Mouse (Mus musculus) forebrain, postnatal 0 days (tissue): ENCODE measurements around the gene Ifih1. TPM values are rescaled to one million over a fixed set of nuclear protein-coding genes. Genes with fewer than 3 reads are reported as not detected.
A peak's percentile ranks its signal among the peaks of the same experiment; 100 is the strongest.

ENCODE experiments used
- ATAC-seq: fragments of 200-750 bp; cut with Nextera tagmentation; 2 replicates; pipeline ENCODE4 v1.8.0; 2017; ENCODE audit warnings: mild to moderate bottlenecking, moderate library complexity
- DNase-seq: peaks from one replicate; pipeline ENCODE4 v3.0.0-alpha.2; 2015
- H3K27ac ChIP-seq: fragments of 300-500 bp; sonication (generic); 2 replicates; pipeline ENCODE4 v1.5.1; 2014; ENCODE audit warnings: low read depth, mild to moderate bottlenecking, antibody characterized with exemption, low read length, moderate library complexity, mixed read lengths
- H3K27me3 ChIP-seq: fragments of 300-500 bp; sonication (generic); 2 replicates; pipeline ENCODE4 v1.6.1; 2014; ENCODE audit warnings: mild to moderate bottlenecking, low read length, mixed read lengths; ENCODE audit not compliant: insufficient read depth
- H3K36me3 ChIP-seq: fragments of 300-500 bp; sonication (generic); 2 replicates; pipeline ENCODE4 v1.6.1; 2014; ENCODE audit warnings: mild to moderate bottlenecking, moderate library complexity; ENCODE audit not compliant: insufficient read depth
- H3K4me1 ChIP-seq: fragments of 300-500 bp; sonication (generic); 2 replicates; pipeline ENCODE4 v1.6.1; 2014; ENCODE audit warnings: antibody characterized with exemption; ENCODE audit not compliant: insufficient read depth
- H3K4me2 ChIP-seq: fragments of 300-500 bp; sonication (generic); 2 replicates; pipeline ENCODE4 v1.6.1; 2014; ENCODE audit warnings: low read depth, mild to moderate bottlenecking, moderate library complexity
- H3K4me3 ChIP-seq: fragments of 300-500 bp; sonication (generic); 2 replicates; pipeline ENCODE4 v1.5.1; 2014; ENCODE audit warnings: low read depth, low read length, mixed read lengths
- H3K9ac ChIP-seq: fragments of 300-500 bp; sonication (generic); 2 replicates; pipeline ENCODE4 v1.6.1; 2014; ENCODE audit warnings: mild to moderate bottlenecking
- H3K9me3 ChIP-seq: fragments of 300-500 bp; sonication (generic); 2 replicates; pipeline ENCODE4 v1.6.1; 2016; ENCODE audit warnings: low read length
- CTCF ChIP-seq: sonication (generic); IDR thresholded peaks from 2 replicates; pipeline ENCODE4 v1.5.1; 2016; ENCODE audit warnings: antibody characterized with exemption, control low read depth, low read depth
- WGBS: fragments of 180-500 bp; shearing (Covaris S2); extraction: QIAGEN DNeasy Blood & Tissue Kit; methylation state at CpG from one replicate; pipeline ENCODE4 v1.1.7; 2014; 5-methylcytosine and 5-hydroxymethylcytosine counted together
- polyA plus RNA-seq: library from polyadenylated mRNA; unstranded; fragments of >200 nt; fragmentation: Nextera tagmentation; extraction: Ambion mirVana; gene quantifications from 2 replicates; pipeline ENCODE4 v1.2.1, GENCODE M21; 2015
- total RNA-seq: library from RNA; depleted of rRNA; stranded (reverse); fragments of >200 nt; gene quantifications from 2 replicates; pipeline ENCODE4 v1.2.3, GENCODE M21; 2014

The Ifih1 gene
- total and polyA plus RNA-seq, 2 experiments from 2014 or later: 1.7 to 2.9 TPM

DNA sequence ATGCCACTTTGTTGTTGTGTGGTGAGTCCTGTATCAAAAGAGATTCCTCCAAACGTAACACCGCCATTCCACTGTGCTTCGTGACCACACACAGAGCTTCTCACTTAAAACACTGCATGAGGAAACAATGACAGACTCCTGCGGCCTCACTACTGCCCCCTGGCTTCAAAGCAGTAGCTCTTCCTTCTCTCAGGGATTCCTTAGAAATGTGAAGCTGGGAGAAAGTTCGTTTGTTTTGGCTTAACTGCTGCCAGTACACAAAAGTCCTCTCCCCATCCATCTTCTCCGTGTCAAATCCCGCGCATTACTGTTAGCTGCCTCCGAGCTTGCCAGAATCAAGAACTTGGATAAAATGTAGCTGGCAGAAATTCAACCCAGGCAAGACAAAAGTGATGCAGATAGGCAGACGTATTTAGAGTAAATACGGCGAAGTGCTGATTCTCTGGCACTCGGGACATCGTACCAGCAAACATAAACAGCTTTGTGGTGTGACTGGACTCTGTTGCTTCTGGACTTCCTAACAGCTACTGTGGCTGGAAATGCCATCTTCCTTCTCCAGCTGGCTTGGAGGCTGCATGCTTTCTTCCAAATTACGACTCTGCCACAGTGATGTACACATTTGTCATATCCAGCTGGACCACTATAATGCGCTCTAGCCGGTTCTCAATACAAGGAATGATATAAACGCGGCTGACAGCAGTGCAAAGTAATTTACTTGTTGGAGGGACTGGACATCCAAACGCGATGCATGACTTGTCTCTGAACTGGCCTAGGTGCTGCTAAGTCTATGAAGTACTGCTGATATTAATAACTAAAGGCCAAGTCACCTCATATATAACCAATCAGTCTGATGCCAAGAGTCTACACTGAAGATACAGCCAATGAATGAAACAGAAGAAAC lies 2.4 kb downstream of the Ifih1 start:
- 31% methylated on average over 21 of the region's 21 CpGs for WGBS
- H3K36me3 ChIP-seq: no peaks in the 10 kb centered on the region
- H3K4me2 ChIP-seq: peak overlapping the region; percentile 30
- H3K9ac ChIP-seq: no peak overlapping the region
- no peaks in the 10 kb centered on the region for H3K9me3 ChIP-seq
- H3K27ac ChIP-seq: no peak overlapping the region
- no peaks in the 10 kb centered on the region; the same call in 1 of the 2 replicates for H3K27me3 ChIP-seq
- H3K4me3 ChIP-seq: no peak overlapping the region
- peak; percentile 80 for TF ChIP-seq CTCF
- peak; percentile 61 for DNase-seq
- H3K4me1 ChIP-seq: peaks cover 4% of the 10 kb centered on the region; the same call in 1 of the 2 replicates
- peak; percentile 67 for ATAC-seq

DNA sequence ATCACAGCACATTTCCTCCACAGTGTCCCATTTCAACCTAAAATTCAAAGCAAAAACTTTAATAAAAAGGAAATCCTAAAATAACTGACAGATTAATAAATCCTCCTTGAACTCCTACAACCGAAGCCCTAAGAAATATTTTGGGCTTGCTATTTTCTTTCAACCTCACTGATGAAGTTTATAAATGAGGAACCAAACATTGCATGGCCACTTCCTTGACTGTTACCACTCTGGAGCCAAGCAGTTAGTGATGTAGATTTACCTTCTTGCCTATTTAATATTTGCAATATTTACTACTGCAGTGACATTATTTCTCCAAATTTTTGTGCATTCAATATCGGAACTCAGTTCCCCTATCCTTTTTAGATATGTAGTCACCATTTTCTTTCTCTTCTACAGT lies 6.2 kb downstream of the Ifih1 start:
- no peaks in the 10 kb centered on the region for H3K4me1 ChIP-seq
- 88% methylated on average over 2 of the region's 2 CpGs for WGBS
- H3K4me3 ChIP-seq: no peak overlapping the region
- no peak overlapping the region for H3K4me2 ChIP-seq
- ATAC-seq (no peak), DNase-seq (no peak)
- H3K27ac ChIP-seq: no peak overlapping the region
- H3K9ac ChIP-seq: no peak overlapping the region
- H3K27me3 ChIP-seq: no peaks in the 10 kb centered on the region
- H3K9me3 ChIP-seq: no peaks in the 10 kb centered on the region
- no peak for TF ChIP-seq CTCF
- no peaks in the 10 kb centered on the region for H3K36me3 ChIP-seq

DNA sequence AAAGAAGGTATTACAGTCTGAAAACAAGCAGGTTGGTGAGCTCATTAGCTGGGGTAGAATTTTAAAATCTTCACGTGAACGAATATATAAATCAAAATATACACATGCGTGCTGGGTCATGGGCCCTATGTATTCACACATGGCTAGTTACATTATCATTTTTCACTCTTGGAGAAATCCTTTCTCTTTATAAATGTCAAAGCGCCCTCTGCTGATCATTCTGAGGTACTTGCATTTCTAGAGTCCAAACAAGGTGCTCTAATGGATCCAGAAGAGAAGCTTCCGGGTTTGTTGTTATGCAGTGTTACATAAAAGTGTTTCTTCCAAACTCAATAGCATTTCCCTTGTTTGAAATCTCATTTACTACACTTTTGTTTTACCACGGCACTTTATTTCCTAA lies 15.6 kb downstream of the Ifih1 start:
- Histone ChIP-seq H3K4me2 (no peak overlapping the region), H3K9ac (no peak overlapping the region), H3K4me3 (no peak overlapping the region), H3K36me3 (no peaks in the 10 kb centered on the region), H3K4me1 (no peaks in the 10 kb centered on the region), H3K27ac (no peak overlapping the region), H3K9me3 (no peaks in the 10 kb centered on the region), H3K27me3 (no peaks in the 10 kb centered on the region)
- DNase-seq: peak; percentile 78
- peak; percentile 43 for ATAC-seq
- 19% methylated on average over 6 of the region's 6 CpGs for WGBS
- TF ChIP-seq CTCF: peak; percentile 68

DNA sequence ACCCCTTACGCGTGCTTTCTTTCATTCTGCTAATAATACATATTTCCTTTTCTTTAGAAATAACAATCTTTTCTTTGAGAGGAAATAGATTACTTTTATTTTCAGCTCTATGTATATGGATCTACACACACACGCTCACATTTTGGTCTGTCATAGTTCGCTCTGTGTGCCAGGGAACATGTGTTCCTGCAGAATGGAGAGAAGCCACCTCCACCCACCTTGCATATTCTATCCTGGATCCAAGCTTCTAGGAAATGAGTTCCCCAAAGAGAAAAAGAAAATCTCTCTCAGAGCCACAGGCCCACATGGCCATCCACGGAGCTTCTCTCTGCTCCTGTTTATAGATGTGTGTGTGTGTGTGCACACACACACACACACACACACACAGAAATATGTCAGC lies 17.7 kb downstream of the Ifih1 start:
- Histone ChIP-seq H3K9me3 (no peaks in the 10 kb centered on the region), H3K9ac (no peak overlapping the region), H3K36me3 (no peaks in the 10 kb centered on the region), H3K27ac (no peak overlapping the region), H3K27me3 (no peaks in the 10 kb centered on the region), H3K4me2 (no peak overlapping the region), H3K4me1 (no peaks in the 10 kb centered on the region), H3K4me3 (no peak overlapping the region)
- TF ChIP-seq CTCF: no peak
- DNase-seq (no peak), ATAC-seq (no peak)
- 69% methylated on average over 5 of the region's 5 CpGs for WGBS

DNA sequence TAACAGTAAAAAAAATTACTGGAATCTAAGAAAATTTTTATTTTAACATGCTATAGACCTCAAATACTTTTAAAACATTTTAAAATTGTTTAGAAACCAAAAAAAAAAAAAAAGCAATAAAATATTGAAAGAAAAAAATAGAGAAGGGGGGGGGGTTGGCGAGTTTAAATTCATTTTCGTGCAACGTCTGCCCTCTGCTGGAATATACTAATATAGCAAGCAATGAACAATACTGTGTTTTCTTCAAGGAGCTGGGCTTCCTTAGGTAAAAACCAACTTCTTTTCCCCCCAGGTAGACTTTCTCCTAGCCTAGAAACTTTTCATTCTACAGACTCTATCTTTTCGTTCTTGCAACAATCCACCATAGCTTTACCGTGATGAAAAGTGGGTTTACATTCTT lies 18.3 kb downstream of the Ifih1 start:
- DNase-seq: peak; percentile 79
- H3K4me3 ChIP-seq: no peak overlapping the region
- H3K27ac ChIP-seq: no peak overlapping the region
- H3K9me3 ChIP-seq: no peaks in the 10 kb centered on the region
- no peak overlapping the region for H3K4me2 ChIP-seq
- no peaks in the 10 kb centered on the region for H3K27me3 ChIP-seq
- H3K4me1 ChIP-seq: no peaks in the 10 kb centered on the region
- no peak overlapping the region for H3K9ac ChIP-seq
- WGBS: 10% methylated on average over 5 of the region's 5 CpGs
- peak; percentile 70 for TF ChIP-seq CTCF
- H3K36me3 ChIP-seq: no peaks in the 10 kb centered on the region
- ATAC-seq: no peak

DNA sequence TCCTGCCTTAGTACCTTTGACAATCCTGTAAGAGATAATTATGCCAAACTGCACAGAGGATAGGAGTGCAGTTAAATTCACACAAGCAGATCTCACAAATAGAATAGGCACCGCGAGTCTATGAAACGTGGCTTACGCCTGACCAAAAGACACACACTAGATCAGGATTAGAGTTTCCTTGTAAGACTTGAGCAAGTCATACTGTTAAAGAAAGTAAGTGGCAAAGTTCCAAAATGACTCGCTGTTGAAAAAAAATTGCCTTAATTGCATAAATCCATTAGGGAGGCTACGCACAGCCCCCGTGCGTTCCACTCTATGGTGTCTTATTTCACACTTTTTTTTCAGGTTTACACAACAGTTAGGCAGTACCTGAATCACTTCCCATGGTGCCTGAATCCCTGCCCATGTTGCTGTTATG lies 23.0 kb downstream of the Ifih1 start:
- ATAC-seq: no peak
- Histone ChIP-seq H3K9me3 (no peaks in the 10 kb centered on the region), H3K9ac (no peak overlapping the region), H3K36me3 (no peaks in the 10 kb centered on the region), H3K27me3 (no peaks in the 10 kb centered on the region), H3K4me2 (peak overlapping the region; percentile 19; the same call in 1 of the 2 replicates), H3K4me1 (no peaks in the 10 kb centered on the region), H3K4me3 (no peak overlapping the region), H3K27ac (no peak overlapping the region)
- peak; percentile 45 for DNase-seq
- 39% methylated on average over 8 of the region's 8 CpGs for WGBS
- TF ChIP-seq CTCF: no peak

DNA sequence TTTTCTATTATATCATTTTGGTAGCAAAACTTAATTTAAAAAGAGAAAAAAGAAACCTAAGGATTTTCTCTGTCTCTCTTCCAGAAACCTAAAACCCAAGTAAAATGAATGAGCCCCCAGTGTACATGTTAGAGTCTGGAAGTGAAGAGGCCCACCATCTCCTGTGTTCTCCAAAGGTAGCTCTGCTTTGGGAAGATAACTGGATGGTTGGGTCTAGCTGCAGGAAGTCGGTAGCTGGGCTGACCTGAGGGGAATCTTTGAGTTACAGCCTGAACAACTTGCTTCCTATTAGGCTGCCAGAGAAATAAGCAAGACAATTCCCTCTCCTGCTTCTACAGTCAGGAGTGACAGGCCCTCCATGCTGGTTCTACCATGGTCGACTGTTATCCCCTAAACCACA lies 26.4 kb downstream of the Ifih1 start:
- H3K4me1 ChIP-seq: no peaks in the 10 kb centered on the region
- no peak overlapping the region for H3K4me3 ChIP-seq
- DNase-seq (no peak), ATAC-seq (no peak)
- H3K4me2 ChIP-seq: no peak overlapping the region
- no peak overlapping the region for H3K27ac ChIP-seq
- no peaks in the 10 kb centered on the region for H3K27me3 ChIP-seq
- H3K9me3 ChIP-seq: no peaks in the 10 kb centered on the region
- no peaks in the 10 kb centered on the region for H3K36me3 ChIP-seq
- H3K9ac ChIP-seq: no peak overlapping the region
- WGBS: 71% methylated on average over 2 of the region's 2 CpGs
- TF ChIP-seq CTCF: no peak
